Mouse (Mus musculus) CD4-positive helper T cell, adult 2 months (primary cell): ENCODE measurements around the gene Pacsin2.
"Not testable (repeated sequence)": the region's sequence is repeated elsewhere in the genome, so short reads cannot be mapped to it uniquely, and the experiment has no call there.

Experiments
- DNase-seq: peaks from one replicate; pipeline ENCODE4 v3.0.0-alpha.2; 2012; ENCODE audit warnings: low read depth, missing footprints, low spot score

The Pacsin2 gene

DNA sequence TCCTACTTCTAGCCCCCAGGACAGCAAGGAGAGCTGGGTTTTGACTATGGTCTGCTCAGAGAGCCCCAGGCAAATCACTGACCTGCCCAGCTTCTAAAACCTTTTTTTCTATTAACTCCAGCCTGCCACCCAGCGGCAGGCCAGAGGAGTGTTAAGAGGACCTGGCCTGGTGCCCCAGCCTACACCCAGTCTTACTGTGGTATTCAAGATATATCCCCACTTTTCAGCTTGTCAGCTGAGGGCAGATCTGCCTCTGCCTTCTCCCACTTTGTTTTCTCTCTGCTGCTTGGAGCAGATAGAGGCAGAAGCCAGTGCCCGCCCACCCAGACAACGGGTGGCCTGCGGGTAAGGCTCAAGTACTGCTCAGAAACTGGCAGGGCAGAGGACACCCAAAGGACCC is 89.3 kb downstream of the Pacsin2 start:
- peak; percentile 19 for DNase-seq

DNA sequence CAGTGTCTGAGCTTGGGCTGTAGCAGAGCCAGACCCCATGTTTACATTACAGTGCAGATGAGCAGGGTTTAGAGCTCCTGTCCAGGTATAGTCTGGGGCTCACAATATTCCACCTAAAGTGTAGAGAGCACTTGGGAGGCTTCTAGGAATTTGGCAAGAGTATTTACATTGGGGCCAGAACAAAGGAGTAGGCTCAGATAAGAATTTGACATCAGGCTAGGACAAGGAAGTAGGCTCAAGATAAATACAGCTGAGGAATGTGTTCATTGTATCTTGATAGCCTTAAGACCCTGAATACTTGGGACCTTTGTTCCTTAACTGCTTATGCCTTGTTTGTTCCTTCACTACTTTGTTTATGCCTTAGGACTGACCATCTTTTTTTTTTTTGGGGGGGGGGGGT is 90.3 kb downstream of the Pacsin2 start:
- DNase-seq, result no peak

DNA sequence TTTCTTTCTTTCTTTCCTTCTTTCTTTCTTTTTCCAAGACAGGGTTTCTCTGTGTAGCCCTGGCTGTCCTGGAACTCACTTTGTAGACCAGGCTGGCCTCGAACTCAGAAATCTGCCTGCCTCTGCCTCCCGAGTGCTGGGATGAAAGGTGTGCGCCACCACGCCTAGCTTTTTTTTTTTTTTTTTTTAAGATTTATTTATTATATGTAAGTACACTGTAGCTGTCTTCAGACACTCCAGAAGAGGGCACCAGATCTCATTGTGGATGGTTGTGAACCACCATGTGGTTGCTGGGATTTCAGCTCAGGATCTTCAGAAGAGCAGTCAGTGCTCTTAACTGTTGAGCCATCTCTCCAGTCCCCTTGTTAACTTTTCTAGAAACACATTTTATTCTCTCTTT is 95.7 kb downstream of the Pacsin2 start:
- not testable (repeated sequence) for DNase-seq

DNA sequence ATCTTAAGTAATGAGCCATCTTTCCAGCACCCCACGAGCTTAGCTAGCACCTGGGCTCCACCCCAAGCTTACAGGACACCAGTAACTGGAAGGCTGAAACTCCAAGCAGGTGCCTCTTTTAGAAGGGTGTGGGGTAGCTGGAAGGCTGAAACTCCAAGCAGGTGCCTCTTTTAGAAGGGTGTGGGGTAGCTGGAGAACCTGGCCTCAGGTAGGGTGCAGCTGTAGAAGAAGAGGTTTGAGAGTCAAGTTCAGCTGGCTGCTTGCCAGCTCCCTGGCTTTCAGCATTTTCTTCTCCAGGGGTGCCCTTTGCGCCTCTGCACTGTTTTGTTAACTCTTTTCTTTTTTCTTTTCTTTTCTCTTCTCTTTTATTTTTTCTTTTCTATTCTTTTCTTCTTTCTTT is 96.1 kb downstream of the Pacsin2 start:
- no peak for DNase-seq

DNA sequence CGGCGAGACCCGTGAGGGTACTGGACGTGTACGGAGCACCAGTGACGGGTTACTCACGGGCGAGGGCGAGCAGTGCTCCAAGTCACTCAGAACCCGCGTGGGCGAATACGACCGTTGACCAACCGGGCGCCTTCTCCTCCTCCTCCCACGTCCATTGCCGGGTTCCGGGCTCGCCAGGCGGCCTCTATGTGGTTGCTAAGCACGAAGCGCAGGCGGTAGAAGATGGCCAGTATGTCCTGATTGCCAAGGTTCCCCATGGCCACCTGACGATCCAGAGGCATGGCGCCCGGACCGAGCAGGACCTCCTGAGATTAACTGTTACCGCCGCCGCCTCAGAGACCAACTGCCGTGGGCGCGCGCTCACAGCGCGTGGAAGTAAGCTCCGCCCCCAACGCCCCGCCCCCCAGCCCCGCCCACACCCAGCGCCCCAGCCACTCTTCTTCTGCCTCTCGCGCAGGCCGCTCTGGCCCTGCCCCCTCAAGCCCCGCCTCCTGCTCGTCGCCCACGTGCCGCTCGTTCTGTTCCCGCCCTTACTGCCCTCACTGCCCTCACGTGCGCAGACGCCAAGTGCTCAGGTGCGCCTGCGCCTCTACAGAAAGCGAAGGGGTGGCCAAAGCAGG is 97.4 kb downstream of the Pacsin2 start:
- DNase-seq, result peak; percentile 88

DNA sequence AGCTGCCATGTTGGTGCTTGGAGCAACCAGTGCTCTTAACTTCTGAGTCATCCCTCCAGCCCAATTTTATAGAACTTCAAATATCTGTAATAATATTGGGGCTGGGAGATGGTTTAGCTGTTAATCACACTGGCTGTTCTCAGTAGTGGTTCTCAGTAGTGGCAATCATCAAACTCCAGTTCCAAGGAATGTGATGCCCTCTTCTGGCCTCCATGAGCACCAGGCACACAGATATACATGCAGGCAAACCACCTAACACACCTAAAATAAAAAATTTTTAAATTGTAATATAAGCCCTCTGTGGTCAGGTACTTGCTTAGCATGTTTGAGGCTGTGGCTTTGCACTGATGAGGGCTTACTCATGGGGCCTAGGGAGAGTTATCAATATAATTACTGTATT is 98.7 kb downstream of the Pacsin2 start:
- DNase-seq, result no peak

DNA sequence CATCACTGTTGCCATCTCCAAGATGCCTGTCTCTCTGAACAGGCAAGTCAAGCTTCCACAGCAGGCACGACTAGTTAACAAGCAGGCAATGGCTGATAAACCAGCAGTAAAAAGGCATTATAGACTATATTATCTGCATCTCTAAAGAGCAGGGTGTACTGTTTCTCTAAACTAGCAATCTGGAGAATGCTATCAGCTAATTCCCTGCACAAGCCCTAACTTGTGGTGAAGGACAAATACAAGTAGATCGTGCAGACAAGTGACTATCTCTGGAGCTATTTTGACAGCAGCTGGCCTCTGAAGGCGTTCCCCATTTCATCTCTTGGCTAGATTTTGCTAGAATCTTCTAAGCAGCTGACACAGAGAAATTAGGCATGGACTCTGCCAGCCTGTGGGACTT is 100.2 kb downstream of the Pacsin2 start:
- no peak for DNase-seq

DNA sequence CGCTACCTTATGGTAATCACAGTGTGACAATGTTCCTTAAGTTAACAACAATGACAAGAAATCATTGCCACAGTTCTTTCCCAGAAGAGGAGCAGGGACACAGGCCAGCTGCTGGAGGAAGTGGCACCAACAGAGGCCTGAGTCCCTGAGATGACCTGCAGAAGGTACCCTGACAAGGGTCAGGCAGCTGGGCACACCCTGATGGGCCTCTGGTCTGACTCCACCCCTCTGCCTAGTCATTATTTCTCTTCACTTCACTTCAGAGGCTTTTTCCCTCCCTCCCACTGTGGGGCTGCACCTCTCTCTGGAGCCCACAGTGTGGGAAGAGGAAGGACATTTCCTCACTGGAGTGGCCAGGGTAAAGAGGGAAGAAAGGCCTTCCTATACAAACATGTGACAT is 101.6 kb downstream of the Pacsin2 start:
- DNase-seq, result not testable (repeated sequence)

DNA sequence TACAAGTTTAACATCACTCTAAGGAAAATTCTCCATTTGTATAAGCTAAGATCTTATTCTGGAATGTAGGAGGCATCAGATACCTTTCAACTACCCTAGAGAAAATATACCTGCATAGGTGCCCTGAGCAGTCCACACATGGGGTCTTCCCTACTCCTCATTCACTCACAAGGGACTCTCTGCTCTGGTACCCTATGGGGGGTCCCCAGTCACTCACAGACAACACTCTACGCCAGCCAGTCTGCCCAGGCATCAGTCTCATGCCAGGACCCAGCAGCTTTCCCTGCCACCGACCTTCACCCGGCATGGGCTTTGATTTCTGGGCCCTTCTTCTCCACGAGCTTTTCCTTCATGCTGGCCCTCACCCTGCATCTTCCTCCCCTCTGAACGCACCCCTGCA is 103.5 kb downstream of the Pacsin2 start:
- DNase-seq, result not testable (repeated sequence)

DNA sequence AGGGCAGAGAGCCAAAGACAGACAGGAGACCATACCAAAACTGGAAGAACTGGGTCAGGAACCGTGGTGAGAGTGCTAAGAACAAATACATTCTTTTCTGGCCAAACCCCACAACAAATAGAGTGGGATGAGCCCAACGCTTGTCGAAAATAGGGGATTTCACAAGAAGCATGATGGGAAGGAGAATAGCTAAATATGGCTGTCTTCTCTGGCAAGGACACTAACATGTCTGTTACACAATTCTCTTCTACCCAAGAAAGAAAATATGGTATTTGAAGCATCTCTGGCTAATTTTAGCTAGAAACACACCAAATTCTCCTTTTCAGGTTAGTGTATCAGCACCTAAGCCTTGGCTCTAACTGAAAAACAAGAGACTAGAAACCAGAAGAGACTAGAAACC is 104.3 kb downstream of the Pacsin2 start:
- DNase-seq, result no peak

DNA sequence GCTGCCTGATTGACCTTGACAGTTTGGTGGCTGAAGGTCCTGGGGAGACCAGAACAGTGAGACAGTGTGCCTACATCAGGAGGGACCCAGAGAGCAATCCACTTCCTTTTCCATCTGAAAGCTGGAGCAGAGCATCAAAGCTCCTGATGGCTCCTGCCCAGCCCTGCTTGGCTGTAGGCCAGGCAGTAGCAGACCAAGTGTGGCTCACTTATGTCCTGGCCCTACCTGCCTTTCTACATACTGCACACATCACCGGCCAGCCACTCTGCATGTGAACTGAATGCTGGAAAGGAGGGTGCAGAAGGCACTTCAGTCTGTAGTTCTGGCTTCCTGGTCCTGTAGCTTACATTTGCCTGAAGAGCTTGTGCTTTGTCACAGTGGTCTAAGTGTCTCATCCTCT is 105.9 kb downstream of the Pacsin2 start:
- no peak for DNase-seq

DNA sequence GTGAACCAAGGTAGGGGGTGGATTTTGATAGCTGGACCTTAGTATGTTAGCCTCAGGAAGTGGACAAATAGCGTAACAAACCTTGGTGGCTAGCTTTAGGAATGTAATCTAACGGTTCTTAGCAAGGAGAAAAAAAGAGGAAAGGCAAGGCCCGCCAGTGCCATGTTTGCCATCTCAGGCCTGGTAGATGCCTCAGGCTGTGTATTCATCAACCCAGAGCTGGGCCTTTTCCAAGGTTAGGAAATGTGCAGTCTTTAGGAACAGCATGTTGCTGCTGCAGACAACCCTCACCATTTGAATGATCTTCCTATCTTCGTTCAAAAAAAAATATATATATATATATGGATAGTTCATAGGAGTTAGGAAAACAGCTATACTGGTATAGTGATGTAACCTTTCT is 112.9 kb downstream of the Pacsin2 start:
- DNase-seq, result no peak

DNA sequence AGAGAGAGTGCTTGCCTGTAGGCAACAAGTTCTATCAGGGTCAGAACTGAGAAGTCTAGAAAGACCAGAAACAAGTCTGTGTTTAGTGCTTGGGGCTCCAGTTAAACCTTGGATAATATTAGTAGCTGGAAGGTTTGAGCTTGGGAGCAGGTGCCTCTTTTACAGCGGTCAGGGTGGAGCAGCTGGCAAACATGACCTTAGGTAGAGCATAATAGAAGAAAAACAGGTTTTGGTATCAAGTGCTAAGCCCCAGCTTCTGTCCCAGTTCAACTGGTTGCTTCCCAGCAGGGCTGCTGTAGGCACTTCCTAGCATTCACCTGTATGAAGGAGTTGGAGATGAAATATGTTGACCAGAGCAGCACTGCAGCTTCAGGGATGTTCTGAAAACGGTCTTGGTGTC is 113.5 kb downstream of the Pacsin2 start:
- no peak for DNase-seq

DNA sequence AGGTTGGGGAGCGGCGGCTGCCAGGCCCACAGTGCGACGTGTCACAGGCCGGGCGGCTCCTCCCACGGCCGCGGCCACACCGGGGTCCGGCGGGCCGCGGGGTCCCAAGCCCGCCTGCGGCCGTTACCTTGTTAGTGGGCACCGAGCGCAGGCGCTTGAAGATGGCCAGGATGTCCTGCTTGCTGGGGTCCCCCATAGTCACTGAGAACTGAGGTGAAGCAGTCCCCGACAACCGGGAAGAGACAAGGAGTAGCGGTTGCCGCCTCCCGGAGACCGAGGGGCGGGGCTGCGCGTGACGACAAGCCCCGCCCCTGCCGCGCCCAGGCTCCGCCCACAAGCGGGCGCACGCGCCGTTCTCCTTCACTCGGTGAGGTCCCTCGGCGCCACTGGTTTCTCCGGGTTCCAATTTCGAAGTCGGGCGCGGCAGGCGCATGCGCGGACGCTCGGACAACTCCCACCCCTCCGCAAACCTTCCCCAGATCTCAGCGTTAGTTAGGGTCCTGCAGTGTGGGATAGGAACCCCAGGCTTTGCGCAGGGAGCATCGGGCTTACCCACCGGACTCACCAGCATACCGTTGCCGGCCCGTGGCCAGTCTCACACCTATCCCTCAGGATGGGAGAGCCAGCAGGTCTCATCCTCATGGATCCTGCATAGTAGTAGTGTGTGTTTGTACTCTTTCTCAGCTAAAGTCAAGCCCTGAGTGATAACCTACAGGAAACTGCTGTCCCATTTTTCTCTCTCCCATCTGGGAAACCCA is 114.3 kb downstream of the Pacsin2 start, which contains the start of gene Arfgap3:
Gene Arfgap3 (minus strand): TSS at position 294 of the 758 bp plus-strand sequence.
- DNase-seq, result peak; percentile 94

DNA sequence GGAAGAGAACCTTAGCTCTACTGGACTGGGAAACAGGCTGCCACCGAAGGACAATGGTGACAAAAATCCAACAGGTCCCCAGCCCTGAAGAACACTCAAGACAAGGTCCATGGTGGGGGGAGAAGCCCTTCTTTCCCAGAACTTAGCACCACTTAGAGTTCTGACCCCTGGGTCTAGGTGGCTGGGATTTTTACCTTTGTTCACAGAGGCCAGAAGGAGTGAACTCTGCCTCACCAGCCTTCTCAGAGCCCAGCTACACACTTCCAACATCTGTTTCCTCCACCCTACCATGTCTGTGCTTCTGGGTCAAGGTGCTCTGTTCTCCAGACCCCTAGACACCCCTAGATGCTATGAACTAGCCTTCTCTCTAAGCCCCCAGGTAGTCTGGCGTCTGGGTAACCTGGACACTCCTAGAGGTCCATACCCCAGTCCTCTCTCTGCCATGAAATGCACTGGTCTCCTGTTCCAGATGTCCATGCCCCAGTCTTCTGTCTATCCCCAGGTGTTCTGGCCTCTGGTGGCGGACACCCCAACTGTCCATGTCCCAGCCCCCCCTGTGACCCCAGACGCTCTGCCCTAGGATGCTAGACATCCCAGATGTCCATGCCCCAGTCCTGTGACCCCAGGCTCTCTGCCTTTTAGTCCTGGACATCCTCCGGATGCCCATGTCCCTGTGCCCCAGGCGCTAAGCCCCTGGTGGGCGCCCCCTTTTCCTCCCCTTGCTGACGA is 115.0 kb downstream of the Pacsin2 start:
- no peak for DNase-seq

DNA sequence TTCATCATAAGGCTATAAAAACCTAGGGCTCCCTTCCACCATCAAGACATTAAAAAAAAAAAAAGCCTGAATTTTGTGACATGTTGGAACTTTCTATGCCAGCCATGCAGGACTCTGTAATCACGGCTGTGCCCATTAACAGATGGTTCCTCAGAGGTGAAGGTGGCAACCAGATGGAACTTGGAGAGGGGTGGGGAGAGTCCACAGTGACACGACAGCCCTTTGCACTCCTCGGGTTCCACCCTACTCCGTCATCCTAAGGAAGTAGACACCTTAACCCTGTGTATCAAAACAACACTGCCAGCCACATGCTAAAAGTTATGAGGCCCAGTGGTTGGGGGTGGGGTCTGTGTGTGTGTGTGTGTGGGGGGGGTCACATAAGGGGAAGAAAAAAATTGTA is 115.7 kb downstream of the Pacsin2 start:
- no peak for DNase-seq

DNA sequence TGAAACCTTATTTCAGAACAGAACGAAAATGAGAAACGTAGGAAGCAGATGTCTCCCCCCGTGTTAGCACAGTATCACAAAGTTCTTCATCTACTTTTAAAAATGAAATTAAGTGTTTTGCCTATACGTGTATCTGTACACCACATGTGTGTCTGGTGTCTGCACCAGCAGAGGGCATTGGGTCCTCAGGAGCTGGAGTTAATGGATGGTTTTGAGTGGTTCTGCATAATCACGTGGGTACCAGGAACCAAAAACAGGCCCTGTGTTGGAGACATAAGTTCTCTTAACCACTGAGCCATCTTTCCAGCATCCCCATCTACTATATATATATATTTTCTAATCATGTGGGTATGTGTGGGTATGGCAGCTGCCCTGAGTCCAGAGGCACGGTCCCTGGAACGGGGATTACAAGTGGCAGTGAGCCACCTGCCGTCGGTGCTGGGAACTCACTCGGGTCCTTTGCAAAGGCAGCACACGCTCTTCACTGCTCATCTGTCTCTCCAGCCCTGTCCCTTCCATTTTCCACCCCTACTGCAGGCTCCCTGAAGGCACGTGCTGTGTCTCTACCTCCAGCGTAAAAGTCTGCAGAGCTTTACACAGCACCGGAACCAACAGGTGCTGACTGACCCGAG is 118.4 kb downstream of the Pacsin2 start:
- no peak for DNase-seq

DNA sequence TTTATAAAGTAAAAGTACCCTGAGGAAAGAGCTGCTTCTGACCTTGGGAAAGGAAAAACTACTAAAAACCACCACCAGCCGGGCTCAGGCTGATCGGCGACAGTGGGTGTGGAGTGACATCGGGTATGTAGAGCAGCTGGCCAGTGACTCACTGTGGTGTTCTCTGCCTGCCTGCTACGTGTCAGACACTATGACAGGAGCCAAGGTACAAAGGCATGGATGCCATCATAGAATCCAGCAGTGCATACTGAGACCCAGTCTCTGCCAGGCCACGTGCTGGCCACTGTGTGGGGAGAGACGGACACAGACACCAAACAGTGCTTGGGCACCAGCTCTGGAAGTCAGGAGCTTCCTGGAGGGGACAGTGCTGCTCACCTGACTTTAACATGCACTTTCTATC is 119.5 kb downstream of the Pacsin2 start:
- DNase-seq, result no peak

DNA sequence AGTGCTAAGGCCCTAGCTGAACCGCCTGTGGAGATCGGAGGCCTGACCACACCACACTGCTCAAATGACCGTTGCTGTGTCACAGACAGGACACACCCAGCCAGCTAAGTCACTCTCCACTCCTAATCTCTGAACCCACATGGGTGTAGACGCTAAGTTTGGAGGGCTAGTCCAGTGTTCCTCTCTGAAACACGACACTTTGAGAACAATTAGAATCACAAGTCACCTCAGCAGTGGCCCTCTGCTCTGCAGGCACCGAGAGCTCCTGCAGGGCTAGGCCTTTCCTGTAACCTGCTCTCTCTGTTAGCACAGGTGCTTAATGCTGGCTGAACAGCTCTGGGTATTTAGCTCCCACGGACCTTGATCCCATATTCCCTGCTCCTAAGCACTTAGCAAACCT is 120.2 kb downstream of the Pacsin2 start:
- DNase-seq, result no peak

DNA sequence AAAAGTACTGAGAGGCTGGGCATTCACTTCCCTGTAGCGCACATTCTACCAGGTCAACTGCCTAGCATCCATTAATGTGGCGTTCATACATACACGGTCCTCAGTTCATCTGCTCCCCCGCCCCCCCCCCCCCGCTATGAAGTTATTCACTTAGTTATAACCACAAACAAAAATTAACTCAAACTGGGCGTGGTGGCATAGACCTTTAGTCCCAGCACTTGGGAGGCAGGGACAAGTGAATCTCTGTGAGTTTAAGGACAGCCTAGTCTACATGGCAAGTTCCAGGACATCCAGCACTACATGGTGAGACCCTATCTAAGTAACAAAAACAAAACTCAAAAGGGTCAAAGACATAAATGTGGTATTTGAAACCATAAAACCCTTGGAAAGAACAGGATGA is 125.5 kb downstream of the Pacsin2 start:
- DNase-seq, result no peak

DNA sequence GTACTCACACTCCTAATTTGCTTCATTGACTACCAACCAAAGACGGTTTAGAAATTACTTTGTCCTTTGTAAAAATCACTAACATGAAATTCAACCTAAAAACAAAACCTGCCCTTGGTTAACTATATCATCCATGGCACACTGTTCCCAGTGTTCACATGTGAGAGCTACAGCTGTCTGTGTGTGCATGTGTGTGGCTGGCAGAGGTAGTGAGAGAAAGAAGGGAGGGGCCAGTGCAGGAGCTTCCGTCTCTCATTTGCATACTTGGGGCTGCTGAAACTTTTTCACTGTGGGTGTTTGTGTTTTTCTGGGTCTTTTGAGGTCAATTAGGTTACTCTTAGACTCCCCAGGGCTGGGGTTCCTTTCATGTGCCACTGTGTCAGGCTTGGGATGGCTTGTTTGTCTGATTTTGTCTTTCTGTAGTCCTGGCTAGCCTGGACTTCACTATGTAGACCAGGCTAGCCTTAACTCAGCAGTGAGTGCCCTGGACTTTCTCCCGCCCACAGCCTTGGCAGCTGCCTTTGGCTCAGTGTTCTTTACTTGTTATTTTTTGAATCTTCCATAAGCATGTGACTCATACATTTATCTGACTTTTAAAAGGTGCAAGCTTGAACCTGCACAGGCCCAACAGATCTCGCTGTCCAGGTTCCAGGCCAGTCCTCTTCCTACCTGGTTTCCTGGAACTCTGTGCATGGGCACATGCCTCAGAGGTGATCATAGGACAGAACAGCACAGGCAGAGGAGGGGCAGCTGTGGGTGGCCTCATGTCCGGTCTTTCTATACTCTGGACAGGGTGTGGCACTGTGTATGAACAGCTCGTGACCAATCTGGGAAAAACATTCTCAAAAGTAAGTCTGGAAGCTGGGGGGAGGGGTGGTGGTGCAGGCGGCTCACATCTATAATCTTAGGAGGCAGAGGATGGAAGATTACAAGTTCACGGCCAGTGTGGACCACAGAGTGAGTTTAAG is 126.2 kb downstream of the Pacsin2 start:
- no peak for DNase-seq
